Mouse (Mus musculus) forebrain, embryonic 15.5 days (tissue): ENCODE results near the gene Gm44790. TPM values are rescaled to one million over a fixed set of nuclear protein-coding genes. Genes with fewer than 3 reads are reported as not detected.
A peak's percentile ranks its signal among the peaks of the same experiment; 100 is the strongest.

Source experiments
- ATAC-seq: fragments of 200-750 bp; cut with Nextera tagmentation; replicated peaks from 2 replicates; pipeline ENCODE4 v1.8.0; 2017; ENCODE audit warnings: mild to moderate bottlenecking, moderate TSS enrichment, moderate library complexity
- H3K27ac ChIP-seq: fragments of 300-500 bp; sonication (generic); replicated peaks from 2 replicates; pipeline ENCODE4 v1.5.1; 2015; ENCODE audit warnings: mild to moderate bottlenecking, inconsistent platforms
- H3K27me3 ChIP-seq: fragments of 300-500 bp; sonication (generic); 2 replicates; pipeline ENCODE4 v1.6.1; 2015; ENCODE audit warnings: inconsistent platforms
- H3K36me3 ChIP-seq: fragments of 300-500 bp; sonication (generic); 2 replicates; pipeline ENCODE4 v1.6.1; 2015; ENCODE audit warnings: mild to moderate bottlenecking, inconsistent platforms
- H3K4me1 ChIP-seq: fragments of 300-500 bp; sonication (generic); 2 replicates; pipeline ENCODE4 v1.6.1; 2015; ENCODE audit warnings: inconsistent platforms
- H3K4me2 ChIP-seq: fragments of 300-500 bp; sonication (generic); replicated peaks from 2 replicates; pipeline ENCODE4 v1.6.1; 2015; ENCODE audit warnings: mild to moderate bottlenecking, inconsistent platforms
- H3K4me3 ChIP-seq: fragments of 300-500 bp; sonication (generic); 2 replicates; pipeline ENCODE4 v1.5.1; 2015; ENCODE audit warnings: mild to moderate bottlenecking, inconsistent platforms
- H3K9ac ChIP-seq: fragments of 300-500 bp; sonication (generic); replicated peaks from 2 replicates; pipeline ENCODE4 v1.6.1; 2015; ENCODE audit warnings: mild to moderate bottlenecking, inconsistent platforms
- H3K9me3 ChIP-seq: fragments of 300-500 bp; sonication (generic); 2 replicates; pipeline ENCODE4 v1.6.1; 2016; ENCODE audit warnings: inconsistent platforms
- WGBS: fragments of 180-500 bp; shearing (Covaris S2); methylation state at CpG from one replicate; pipeline ENCODE4 v1.1.7; 2015; ENCODE audit warnings: mixed read lengths; 5-methylcytosine and 5-hydroxymethylcytosine counted together
- polyA plus RNA-seq: library from polyadenylated mRNA; unstranded; fragments of >200 nt; fragmentation: Nextera tagmentation; extraction: Ambion mirVana; gene quantifications from 2 replicates; pipeline ENCODE4 v1.2.1, GENCODE M21; 2015

Gm44790 gene
- polyA plus RNA-seq, 1 experiment from 2014 or later: not detected

GRCm38 (mm10) chr6:86406306-86406705 is 20.2 kb upstream of the Gm44790 start:
- Histone ChIP-seq H3K36me3 (peaks cover 2% of the 10 kb centered on the region; the same call in 1 of the 2 replicates), H3K27ac (no peak overlapping the region), H3K4me3 (peak overlapping the region; percentile 52), H3K4me1 (peaks cover 34% of the 10 kb centered on the region), H3K4me2 (peak overlapping the region; percentile 70), H3K9me3 (no peaks in the 10 kb centered on the region), H3K27me3 (no peaks in the 10 kb centered on the region), H3K9ac (peak overlapping the region; percentile 41)
- ATAC-seq: no peak

GRCm38 (mm10) chr6:86418711-86419110 is 7.7 kb upstream of the Gm44790 start:
- no peak overlapping the region for H3K4me2 ChIP-seq
- ATAC-seq: no peak
- no peaks in the 10 kb centered on the region for H3K4me1 ChIP-seq
- no peak overlapping the region for H3K9ac ChIP-seq
- 93% methylated on average over 6 of the region's 6 CpGs for WGBS
- H3K27me3 ChIP-seq: no peaks in the 10 kb centered on the region
- H3K9me3 ChIP-seq: no peaks in the 10 kb centered on the region
- peaks cover 83% of the 10 kb centered on the region for H3K36me3 ChIP-seq
- H3K4me3 ChIP-seq: no peak overlapping the region
- no peak overlapping the region for H3K27ac ChIP-seq

- H3K4me2 ChIP-seq: no peak overlapping the region
- H3K4me3 ChIP-seq: no peak overlapping the region
- WGBS: 87% methylated on average over 3 of the region's 3 CpGs
- H3K4me1 ChIP-seq: no peaks in the 10 kb centered on the region
- no peak overlapping the region for H3K9ac ChIP-seq
- H3K9me3 ChIP-seq: no peaks in the 10 kb centered on the region
- no peak for ATAC-seq
- no peaks in the 10 kb centered on the region for H3K27me3 ChIP-seq
- peaks cover 81% of the 10 kb centered on the region for H3K36me3 ChIP-seq
- H3K27ac ChIP-seq: no peak overlapping the region
Observed at GRCm38 (mm10) chr6:86419239-86419638, 7.2 kb upstream of the Gm44790 start.

- 73% methylated on average over 6 of the region's 6 CpGs for WGBS
Observed at GRCm38 (mm10) chr6:86420491-86420890, 6.0 kb upstream of the Gm44790 start.

GRCm38 (mm10) chr6:86431531-86431930 is 5.1 kb downstream of the Gm44790 start:
- H3K9ac ChIP-seq: no peak overlapping the region
- peaks cover 87% of the 10 kb centered on the region for H3K36me3 ChIP-seq
- ATAC-seq: no peak
- WGBS: 94% methylated on average over 3 of the region's 3 CpGs
- no peak overlapping the region for H3K4me2 ChIP-seq
- H3K4me3 ChIP-seq: no peak overlapping the region
- no peak overlapping the region for H3K27ac ChIP-seq
- no peaks in the 10 kb centered on the region for H3K4me1 ChIP-seq
- H3K9me3 ChIP-seq: no peaks in the 10 kb centered on the region
- no peaks in the 10 kb centered on the region for H3K27me3 ChIP-seq

More at GRCm38 (mm10) chr6:86420491-86420890, 6.0 kb upstream of the Gm44790 start:
- no peak overlapping the region for H3K9ac ChIP-seq
- H3K36me3 ChIP-seq: peaks cover 83% of the 10 kb centered on the region
- no peak overlapping the region for H3K27ac ChIP-seq
- H3K4me3 ChIP-seq: no peak overlapping the region
- H3K4me1 ChIP-seq: no peaks in the 10 kb centered on the region
- H3K4me2 ChIP-seq: no peak overlapping the region
- no peak for ATAC-seq
- no peaks in the 10 kb centered on the region for H3K9me3 ChIP-seq
- H3K27me3 ChIP-seq: no peaks in the 10 kb centered on the region

- Histone ChIP-seq H3K27me3 (no peaks in the 10 kb centered on the region), H3K9ac (no peak overlapping the region), H3K4me3 (no peak overlapping the region), H3K4me2 (no peak overlapping the region), H3K36me3 (peaks cover 71% of the 10 kb centered on the region), H3K4me1 (peaks cover 4% of the 10 kb centered on the region), H3K27ac (no peak overlapping the region), H3K9me3 (no peaks in the 10 kb centered on the region)
- 93% methylated on average over 1 of the region's 1 CpGs for WGBS
- ATAC-seq: no peak
Observed at GRCm38 (mm10) chr6:86433696-86434095, 7.2 kb downstream of the Gm44790 start.

GRCm38 (mm10) chr6:86437711-86438110 is 11.3 kb downstream of the Gm44790 start:
- no peaks in the 10 kb centered on the region for H3K27me3 ChIP-seq
- WGBS: 2% methylated on average over 14 of the region's 14 CpGs
- H3K9ac ChIP-seq: peak overlapping the region; percentile 91
- H3K27ac ChIP-seq: peak overlapping the region; percentile 94
- H3K36me3 ChIP-seq: peaks cover 41% of the 10 kb centered on the region
- H3K4me3 ChIP-seq: peak overlapping the region; percentile 97
- H3K4me1 ChIP-seq: peaks cover 16% of the 10 kb centered on the region
- no peaks in the 10 kb centered on the region for H3K9me3 ChIP-seq
- peak overlapping the region; percentile 90 for H3K4me2 ChIP-seq
- 0 out of 2 replicates have a peak, but pooled peaks have one; percentile 24 for ATAC-seq

GRCm38 (mm10) chr6:86438272-86439118 is 12.0 kb downstream of the Gm44790 start, which contains the start of gene C87436:
TSS of gene C87436 (plus strand) at chr6:86438374.
- peak within 1 kb of the TSS; percentile 94 for H3K27ac ChIP-seq
- H3K9me3 ChIP-seq: no peaks in the 10 kb centered on the region
- H3K4me3 ChIP-seq: peak within 1 kb of the TSS; percentile 97
- peaks cover 36% of the 10 kb centered on the region for H3K36me3 ChIP-seq
- H3K4me2 ChIP-seq: peak within 1 kb of the TSS; percentile 90
- H3K27me3 ChIP-seq: no peaks in the 10 kb centered on the region
- peak within 1 kb of the TSS; percentile 91 for H3K9ac ChIP-seq
- WGBS: under 1% methylated on average over 59 of the region's 59 CpGs
- ATAC-seq: peak; percentile 95
- peaks cover 16% of the 10 kb centered on the region for H3K4me1 ChIP-seq

GRCm38 (mm10) chr6:86439119-86439496 is 12.7 kb downstream of the Gm44790 start:
- Histone ChIP-seq H3K4me3 (peak overlapping the region; percentile 97), H3K27me3 (no peaks in the 10 kb centered on the region), H3K36me3 (peaks cover 38% of the 10 kb centered on the region), H3K4me2 (peak overlapping the region; percentile 90), H3K4me1 (peaks cover 16% of the 10 kb centered on the region), H3K27ac (peak overlapping the region; percentile 94), H3K9me3 (no peaks in the 10 kb centered on the region), H3K9ac (peak overlapping the region; percentile 91)
- 5% methylated on average over 13 of the region's 13 CpGs for WGBS
- no peak for ATAC-seq

GRCm38 (mm10) chr6:86439531-86439930 is 13.1 kb downstream of the Gm44790 start:
- ATAC-seq: no peak
- Histone ChIP-seq H3K36me3 (peaks cover 38% of the 10 kb centered on the region), H3K4me2 (peak overlapping the region; percentile 90), H3K4me1 (peaks cover 16% of the 10 kb centered on the region), H3K9me3 (no peaks in the 10 kb centered on the region), H3K9ac (peak overlapping the region; percentile 91), H3K27me3 (no peaks in the 10 kb centered on the region), H3K27ac (peak overlapping the region; percentile 94; the same call in 1 of the 2 replicates), H3K4me3 (peak overlapping the region; percentile 97)
- WGBS: 88% methylated on average over 1 of the region's 1 CpGs

GRCm38 (mm10) chr6:86441571-86441970 is 15.1 kb downstream of the Gm44790 start:
- 92% methylated on average over 10 of the region's 10 CpGs for WGBS
- ATAC-seq: no peak

GRCm38 (mm10) chr6:86445551-86445950 is 19.1 kb downstream of the Gm44790 start:
- Histone ChIP-seq H3K4me2 (no peak overlapping the region), H3K4me1 (no peaks in the 10 kb centered on the region), H3K9ac (no peak overlapping the region), H3K4me3 (no peak overlapping the region), H3K9me3 (no peaks in the 10 kb centered on the region), H3K27me3 (no peaks in the 10 kb centered on the region), H3K27ac (no peak overlapping the region), H3K36me3 (peaks cover 54% of the 10 kb centered on the region)
- ATAC-seq: no peak
- 92% methylated on average over 18 of the region's 18 CpGs for WGBS

More at GRCm38 (mm10) chr6:86441571-86441970, 15.1 kb downstream of the Gm44790 start:
- Histone ChIP-seq H3K27ac (no peak overlapping the region), H3K9ac (no peak overlapping the region), H3K4me1 (peaks cover 16% of the 10 kb centered on the region), H3K4me3 (no peak overlapping the region), H3K9me3 (no peaks in the 10 kb centered on the region), H3K36me3 (peaks cover 31% of the 10 kb centered on the region), H3K27me3 (no peaks in the 10 kb centered on the region), H3K4me2 (no peak overlapping the region)
